Mouse (Mus musculus): Measurements from ENCODE around the gene Fhl3. TPM values are rescaled to one million over a fixed set of nuclear protein-coding genes. Genes with fewer than 3 reads are reported as not detected.
"Not testable (repeated sequence)": the region's sequence is repeated elsewhere in the genome, so short reads cannot be mapped to it uniquely, and the experiment has no call there.

Fhl3 gene
- total and polyA plus RNA-seq, 2 experiments from 2014 or later: 3.1 to 7.1 TPM

DNA sequence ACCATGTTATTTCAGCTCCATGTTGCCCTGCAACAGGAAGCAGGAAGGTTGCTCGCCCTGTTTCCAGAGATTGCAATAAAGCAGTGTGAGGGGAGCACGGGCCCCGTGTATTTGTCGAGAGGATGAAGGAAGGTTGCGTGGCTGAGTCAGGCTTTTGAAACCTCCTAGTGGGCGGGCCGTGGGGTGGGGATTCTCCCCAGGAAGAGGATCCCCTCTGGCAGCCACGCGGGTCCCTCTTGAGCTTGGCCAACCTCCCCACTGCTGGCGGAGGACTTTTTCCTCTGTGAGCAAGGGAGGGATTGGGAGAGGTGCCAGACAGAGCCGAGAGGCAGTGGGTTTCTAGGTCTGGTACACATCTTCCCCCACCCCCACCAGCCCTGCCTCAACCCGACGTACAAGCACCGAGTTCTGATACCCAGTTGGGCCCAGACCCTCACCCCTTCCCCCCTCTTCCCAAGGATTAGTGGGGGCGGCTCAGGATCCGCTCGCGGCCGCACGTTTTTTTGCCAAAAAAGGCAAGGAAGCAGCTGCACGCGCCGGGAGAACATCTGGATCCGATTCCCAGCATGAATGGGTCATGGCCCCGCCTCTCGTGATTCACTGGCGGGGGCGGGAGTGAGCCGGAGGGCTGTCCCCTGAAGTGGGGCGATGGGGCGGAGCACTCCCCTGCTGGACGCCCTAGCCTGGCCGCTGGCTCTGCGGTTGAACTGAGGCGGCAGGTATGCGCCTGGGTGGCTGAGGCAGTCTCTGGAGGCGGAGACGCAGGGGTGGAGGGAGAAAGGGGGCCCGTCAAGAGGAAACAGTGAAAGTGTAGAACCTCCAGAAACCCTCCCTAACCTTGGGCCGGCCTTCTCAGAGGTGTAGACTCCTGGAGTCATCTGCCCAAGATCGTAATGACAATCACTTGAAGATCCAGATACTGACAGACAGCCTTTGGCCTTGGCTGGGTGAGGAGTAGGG, 8.3 kb downstream of the Fhl3 start:
- Histone ChIP-seq H3K4me1 (ENCODE audit: insufficient read depth, low read length) (peaks cover 9% of the 10 kb centered on the region; the same call in 1 of the 2 replicates), H3K4me2 (ENCODE audit: low read depth, low read length) (peak overlapping the region; percentile 60), H3K27me3 (ENCODE audit: insufficient read depth, low read length) (no peaks in the 10 kb centered on the region), H3K4me3 (ENCODE audit: low read length) (peak overlapping the region; percentile 29), H3K36me3 (ENCODE audit: insufficient read depth, low read length) (no peaks in the 10 kb centered on the region), H3K9me3 (ENCODE audit: low read length) (no peaks in the 10 kb centered on the region), H3K9ac (replicated peaks; ENCODE audit: low read length) (peak overlapping the region; percentile 35; the same call in 1 of the 2 replicates), H3K27ac (peak overlapping the region; percentile 51; the same call in 1 of the 2 replicates)
- ATAC-seq: peak; percentile 58; the same call in 1 of the 2 replicates
- TF ChIP-seq CTCF (IDR thresholded peaks at IDR 0.05; ENCODE audit: low read depth): no peak
- DNase-seq (ENCODE audit: low spot score): peak; percentile 73
- 2% methylated on average over 41 of the region's 41 CpGs for WGBS

DNA sequence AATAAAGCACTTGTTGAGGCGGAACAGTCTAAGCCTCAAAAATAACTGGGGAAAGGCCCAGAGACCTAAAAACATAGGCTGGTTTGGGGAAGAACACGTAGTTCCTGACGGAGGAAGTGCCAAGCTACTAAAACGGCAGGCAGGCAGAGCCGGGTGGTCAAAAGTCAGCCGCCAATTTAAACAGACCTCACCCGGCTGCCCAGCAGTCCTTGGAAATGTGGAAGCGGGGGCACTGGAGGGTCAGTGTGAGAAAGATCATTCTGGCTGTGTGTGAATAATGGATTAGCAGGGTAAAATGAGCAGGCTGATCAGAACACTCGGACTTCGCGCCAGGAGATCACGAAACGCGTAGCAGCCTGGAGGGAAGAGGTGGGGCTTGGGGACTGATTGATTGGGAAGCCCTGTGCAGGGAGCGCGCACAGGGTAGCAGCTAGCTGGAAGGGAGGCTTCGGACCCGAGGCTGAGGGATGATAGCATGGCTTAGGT, 9.5 kb downstream of the Fhl3 start:
- DNase-seq (ENCODE audit: low spot score): no peak
- 0 out of 2 replicates have a peak overlapping the region, but pooled peaks have one; percentile 11 for H3K27ac ChIP-seq

DNA sequence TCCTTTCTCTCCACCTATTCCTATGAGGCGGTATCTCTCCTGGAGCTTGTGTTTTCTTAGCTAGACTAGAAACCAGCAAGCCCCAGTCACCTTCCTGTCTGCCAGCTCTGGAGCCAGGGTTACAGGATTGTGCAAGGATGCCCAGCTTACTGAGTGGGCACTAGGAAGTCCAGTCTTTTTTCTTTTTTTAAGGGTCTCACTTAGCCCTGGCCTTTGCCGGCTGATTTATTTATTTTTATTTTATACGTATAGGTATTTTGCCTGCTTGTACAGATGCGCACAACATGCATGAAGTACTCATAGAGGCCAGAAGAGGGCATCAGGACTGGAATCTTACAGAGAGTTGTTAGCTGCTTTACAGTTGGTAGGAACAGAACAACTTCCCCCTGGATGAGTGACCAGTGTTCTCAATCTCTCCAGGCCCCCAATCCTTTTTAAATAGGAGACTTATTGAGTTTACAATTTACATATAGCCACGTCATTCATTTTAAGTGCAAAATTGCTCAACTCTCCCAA, 10.3 kb downstream of the Fhl3 start:
- Histone ChIP-seq H3K4me1 (ENCODE audit: insufficient read depth, low read length) (peaks cover 14% of the 10 kb centered on the region), H3K36me3 (ENCODE audit: insufficient read depth, low read length) (peaks cover 2% of the 10 kb centered on the region; the same call in 1 of the 2 replicates), H3K27me3 (ENCODE audit: insufficient read depth, low read length) (no peaks in the 10 kb centered on the region), H3K27ac (no peak overlapping the region), H3K4me3 (ENCODE audit: low read length) (no peak overlapping the region), H3K9me3 (ENCODE audit: low read length) (no peaks in the 10 kb centered on the region), H3K9ac (replicated peaks; ENCODE audit: low read length) (no peak overlapping the region), H3K4me2 (ENCODE audit: low read depth, low read length) (no peak overlapping the region)
- DNase-seq (ENCODE audit: low spot score) (peak; percentile 68), ATAC-seq (no peak)
- WGBS: 3% methylated on average over 5 of the region's 5 CpGs
- peak; percentile 74 for TF ChIP-seq CTCF (IDR thresholded peaks at IDR 0.05; ENCODE audit: low read depth)

More for the DNA sequence above, 9.5 kb downstream of the Fhl3 start:
- WGBS: 5% methylated on average over 18 of the region's 18 CpGs
- no peak for ATAC-seq
- Histone ChIP-seq H3K4me3 (ENCODE audit: low read length) (peak overlapping the region; percentile 11), H3K4me1 (ENCODE audit: insufficient read depth, low read length) (peaks cover 9% of the 10 kb centered on the region; the same call in 1 of the 2 replicates), H3K9me3 (ENCODE audit: low read length) (no peaks in the 10 kb centered on the region), H3K27me3 (ENCODE audit: insufficient read depth, low read length) (no peaks in the 10 kb centered on the region), H3K36me3 (ENCODE audit: insufficient read depth, low read length) (no peaks in the 10 kb centered on the region), H3K9ac (replicated peaks; ENCODE audit: low read length) (0 out of 2 replicates have a peak overlapping the region, but pooled peaks have one; percentile 17), H3K4me2 (ENCODE audit: low read depth, low read length) (peak overlapping the region; percentile 43)
- no peak for TF ChIP-seq CTCF (IDR thresholded peaks at IDR 0.05; ENCODE audit: low read depth)

DNA sequence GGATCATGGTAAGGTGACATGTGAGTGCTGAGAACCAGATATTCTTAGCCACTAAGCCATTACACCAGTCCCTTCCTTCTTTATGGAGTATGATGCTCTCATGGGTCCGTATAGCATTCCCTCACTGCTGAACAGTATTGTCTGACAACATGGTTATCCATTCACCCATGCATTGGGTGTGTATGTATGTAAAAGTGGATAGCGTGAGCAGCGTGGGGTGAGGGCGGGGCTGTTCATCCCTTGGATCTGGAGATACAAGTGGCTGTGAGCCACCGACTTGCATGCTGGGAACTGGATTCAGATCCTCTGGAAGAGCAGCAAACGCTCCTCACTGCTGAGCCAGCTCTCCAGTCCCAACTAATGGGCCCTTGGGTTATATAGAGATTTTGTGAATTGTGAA, 12.1 kb downstream of the Fhl3 start:
- no peak overlapping the region for H3K9ac ChIP-seq (replicated peaks; ENCODE audit: low read length)
- no peak overlapping the region for H3K4me3 ChIP-seq (ENCODE audit: low read length)
- H3K36me3 ChIP-seq (ENCODE audit: insufficient read depth, low read length): peaks cover 12% of the 10 kb centered on the region; the same call in 1 of the 2 replicates
- H3K4me1 ChIP-seq (ENCODE audit: insufficient read depth, low read length): peaks cover 14% of the 10 kb centered on the region
- H3K9me3 ChIP-seq (ENCODE audit: low read length): no peaks in the 10 kb centered on the region
- DNase-seq (ENCODE audit: low spot score): no peak
- no peak overlapping the region for H3K27ac ChIP-seq
- ATAC-seq: no peak
- WGBS: 82% methylated on average over 6 of the region's 6 CpGs
- no peaks in the 10 kb centered on the region for H3K27me3 ChIP-seq (ENCODE audit: insufficient read depth, low read length)
- no peak for TF ChIP-seq CTCF (IDR thresholded peaks at IDR 0.05; ENCODE audit: low read depth)
- H3K4me2 ChIP-seq (ENCODE audit: low read depth, low read length): no peak overlapping the region

DNA sequence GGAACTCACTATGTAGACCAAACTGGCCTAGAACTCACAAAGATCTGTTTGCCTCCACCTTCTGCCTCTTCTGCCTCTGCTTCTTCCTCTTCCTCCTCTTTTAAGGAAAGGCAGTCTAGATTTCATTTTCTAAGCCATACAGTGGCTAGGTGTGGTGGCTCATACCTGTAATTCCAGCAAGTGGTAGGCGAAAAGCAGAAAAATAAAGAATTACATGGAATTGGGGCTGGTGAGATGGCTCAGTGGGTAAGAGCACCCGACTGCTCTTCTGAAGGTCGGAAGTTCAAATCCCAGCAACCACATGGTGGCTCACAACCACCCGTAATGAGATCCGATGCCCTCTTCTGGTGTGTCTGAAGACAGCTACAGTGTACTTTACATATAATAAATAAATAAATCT, 13.3 kb downstream of the Fhl3 start:
- not testable (repeated sequence) for H3K27ac ChIP-seq; H3K9me3 ChIP-seq (ENCODE audit: low read length); H3K9ac ChIP-seq (replicated peaks; ENCODE audit: low read length); H3K4me2 ChIP-seq (ENCODE audit: low read depth, low read length); H3K4me1 ChIP-seq (ENCODE audit: insufficient read depth, low read length); H3K4me3 ChIP-seq (ENCODE audit: low read length); DNase-seq (ENCODE audit: low spot score); ATAC-seq; H3K27me3 ChIP-seq (ENCODE audit: insufficient read depth, low read length)
- peaks cover 25% of the 10 kb centered on the region; the same call in 1 of the 2 replicates for H3K36me3 ChIP-seq (ENCODE audit: insufficient read depth, low read length)
- WGBS: 80% methylated on average over 4 of the region's 5 CpGs

DNA sequence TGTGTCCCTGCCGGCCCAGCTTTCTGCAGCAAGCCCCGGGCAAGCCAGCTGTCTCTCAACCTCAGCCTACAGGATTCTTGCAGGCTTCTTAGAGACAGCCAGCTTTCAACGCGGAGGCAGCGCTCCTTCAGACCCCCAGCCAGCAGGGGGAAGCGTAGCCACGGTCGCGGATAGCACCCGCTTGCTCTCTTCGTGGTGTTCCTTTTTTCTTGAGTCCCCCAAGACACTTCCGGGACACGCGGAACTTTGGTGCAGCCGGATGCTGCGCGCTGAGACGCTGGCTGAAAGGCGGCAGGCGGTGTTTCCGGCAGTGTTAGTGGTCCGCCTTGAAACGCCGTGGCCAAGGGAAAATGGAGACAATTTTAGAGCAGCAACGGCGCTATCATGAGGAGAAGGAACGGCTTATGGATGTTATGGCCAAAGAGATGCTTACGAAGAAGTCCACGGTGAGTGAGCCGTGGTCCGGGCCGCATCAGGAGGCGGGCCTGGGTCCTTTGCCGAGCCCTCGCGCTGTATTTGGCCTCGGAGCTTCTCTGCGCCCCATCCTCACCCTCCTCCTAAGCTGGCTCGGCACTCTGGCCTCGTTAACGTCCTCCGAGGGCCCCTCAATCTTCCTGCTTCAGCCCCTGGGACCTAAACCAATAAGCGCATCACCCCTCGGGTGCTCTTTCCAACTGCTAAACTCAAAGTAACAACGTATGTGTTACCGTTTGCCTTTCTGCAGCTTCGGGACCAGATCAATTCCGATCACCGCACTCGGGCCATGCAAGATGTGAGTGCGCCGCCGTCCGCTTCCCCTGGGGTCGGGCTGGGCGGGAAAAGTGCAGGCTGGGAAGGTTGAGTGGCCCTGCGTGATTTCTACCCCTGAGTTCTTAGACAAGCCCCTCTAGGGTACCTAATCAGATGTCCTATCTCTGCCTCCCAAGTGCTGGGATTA, 14.3 kb downstream of the Fhl3 start, which contains the start of gene Sf3a3:
Sf3a3 (plus strand) TSS at position 232 of the 937 bp plus-strand sequence.
- Histone ChIP-seq H3K4me3 (ENCODE audit: low read length) (peak within 1 kb of the TSS; percentile 94), H3K27me3 (ENCODE audit: insufficient read depth, low read length) (no peaks in the 10 kb centered on the region), H3K9me3 (ENCODE audit: low read length) (no peaks in the 10 kb centered on the region), H3K36me3 (ENCODE audit: insufficient read depth, low read length) (peaks cover 34% of the 10 kb centered on the region), H3K4me1 (ENCODE audit: insufficient read depth, low read length) (peaks cover 5% of the 10 kb centered on the region; the same call in 1 of the 2 replicates), H3K27ac (peak within 1 kb of the TSS; percentile 74), H3K4me2 (ENCODE audit: low read depth, low read length) (peak within 1 kb of the TSS; percentile 96), H3K9ac (replicated peaks; ENCODE audit: low read length) (peak within 1 kb of the TSS; percentile 90)
- peak; percentile 98 for DNase-seq (ENCODE audit: low spot score)
- under 1% methylated on average over 57 of the region's 57 CpGs for WGBS
- peak; percentile 93 for TF ChIP-seq CTCF (IDR thresholded peaks at IDR 0.05; ENCODE audit: low read depth)
- ATAC-seq: peak; percentile 95
